Mouse (Mus musculus) left cerebral cortex, postnatal 4 days (tissue): Measurements from ENCODE around the gene Utp15. TPM values are rescaled to one million over a fixed set of nuclear protein-coding genes. Genes with fewer than 3 reads are reported as not detected.

Source experiments
- DNase-seq: peaks from one replicate; pipeline ENCODE4 v3.0.0-alpha.2; 2022
- intact Hi-C: fragments of 180-260 bp; cut with DNase I; formaldehyde crosslinking; loops from one replicate; pipeline ENCODE4 v1.15.1; 2025
- total RNA-seq, 2 experiments: library from RNA; stranded (reverse); gene quantifications; 2 replicates each; pipeline ENCODE4 v1.2.3; 2021

The Utp15 gene
- 10 to 100 TPM; 24.5 to 25.9 TPM for total RNA-seq

GRCm38 (mm10) chr13:98262636-98263457, at the start of gene Utp15, which contains the start of gene Ankra2:
Gene Utp15 (minus strand): TSS chr13:98263041.
Gene Ankra2 (plus strand): TSS chr13:98263074.
- intact Hi-C loops: no loop called here
- peak; percentile 98 for DNase-seq

- intact Hi-C loops: no loop called here
- DNase-seq: no peak
These were observed 48.8 kb upstream of the Utp15 start for GRCm38 (mm10) chr13:98311597-98311996.

DNA sequence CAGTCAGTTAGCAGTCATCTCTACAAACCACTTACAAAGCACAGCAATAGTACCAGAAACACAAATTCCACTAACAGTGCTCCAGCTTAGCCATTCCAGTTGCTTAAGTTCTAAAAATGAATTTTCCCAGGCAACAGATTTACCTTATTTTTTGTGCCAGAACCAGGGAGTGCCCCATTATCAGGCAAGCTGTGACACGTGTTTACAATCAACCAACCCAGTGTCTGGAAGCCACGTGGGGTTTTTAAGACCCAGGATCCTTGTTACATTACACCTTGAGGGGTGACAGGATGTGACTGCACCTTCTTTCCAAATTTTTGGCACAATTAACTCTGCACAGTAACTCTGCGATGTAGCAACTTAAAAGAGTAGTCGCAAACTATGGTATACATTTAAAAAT, 45.9 kb upstream of the Utp15 start:
- DNase-seq: no peak
- intact Hi-C loops: no loop called here

DNA sequence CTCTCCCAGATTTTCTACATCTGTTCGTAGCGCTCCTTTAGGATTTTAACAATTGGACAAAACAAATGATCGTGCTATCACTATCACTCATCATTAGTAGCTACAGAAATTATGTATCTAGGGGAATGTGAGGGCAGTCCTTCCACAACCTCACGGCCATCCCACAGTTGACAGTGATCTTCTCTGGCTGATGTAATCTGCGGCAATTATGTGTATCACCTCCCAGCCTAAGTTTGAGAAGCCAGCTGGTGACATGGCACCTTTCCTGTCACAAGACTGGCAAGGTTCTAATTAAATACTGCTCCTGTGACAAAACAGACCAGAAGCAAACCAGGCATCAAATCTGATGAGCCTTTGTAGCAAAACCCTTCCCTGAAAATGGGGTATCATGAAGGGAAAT, 45.2 kb upstream of the Utp15 start:
- DNase-seq: no peak
- intact Hi-C loops: no loop called here

- no peak for DNase-seq
- intact Hi-C loops: no loop called here
These were observed 44.1 kb upstream of the Utp15 start for GRCm38 (mm10) chr13:98306852-98307475.

DNA sequence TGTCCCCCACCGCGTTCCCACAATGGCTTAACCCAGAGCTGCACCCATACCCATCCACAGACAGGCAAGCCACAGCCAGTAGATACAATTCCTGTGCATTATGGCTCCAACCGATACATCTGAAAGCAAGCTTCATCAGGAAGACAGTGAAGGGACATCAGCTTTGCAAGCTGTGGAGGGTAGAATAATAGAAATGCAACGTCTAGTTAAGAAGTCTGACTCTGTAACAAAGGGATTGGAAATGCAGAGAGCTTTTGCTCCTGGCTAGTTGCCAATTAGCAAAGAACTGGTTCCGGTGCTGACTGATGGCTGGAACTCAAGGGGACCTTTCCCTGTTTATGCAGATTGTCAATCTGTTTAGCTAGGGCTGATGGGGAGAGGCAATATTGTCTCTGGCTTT, 43.6 kb upstream of the Utp15 start:
- DNase-seq: no peak
- intact Hi-C loops: no loop called here

DNA sequence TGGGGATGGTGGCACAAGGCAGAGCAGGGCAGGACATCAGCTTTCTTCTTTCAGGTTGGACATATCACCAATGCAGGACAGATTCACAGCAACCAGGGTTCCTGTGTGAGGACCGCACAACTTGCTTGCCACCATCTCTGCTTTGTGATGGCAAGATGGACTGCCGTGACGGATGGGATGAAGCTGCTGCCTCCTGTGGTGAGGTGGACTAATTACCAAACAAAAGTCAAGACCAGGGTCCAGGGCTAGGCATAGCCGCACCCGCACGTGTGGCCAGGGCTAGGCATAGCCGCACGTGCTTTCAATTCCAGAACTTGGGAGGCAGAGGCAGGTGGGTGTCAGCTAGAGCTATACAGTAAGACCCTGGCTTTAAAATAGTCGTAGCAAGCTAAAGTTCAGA, 42.4 kb upstream of the Utp15 start:
- intact Hi-C loops: no loop called here
- no peak for DNase-seq

GRCm38 (mm10) chr13:98298833-98299758, 36.3 kb upstream of the Utp15 start:
- intact Hi-C loops: no loop called here
- DNase-seq: peak; percentile 83

DNA sequence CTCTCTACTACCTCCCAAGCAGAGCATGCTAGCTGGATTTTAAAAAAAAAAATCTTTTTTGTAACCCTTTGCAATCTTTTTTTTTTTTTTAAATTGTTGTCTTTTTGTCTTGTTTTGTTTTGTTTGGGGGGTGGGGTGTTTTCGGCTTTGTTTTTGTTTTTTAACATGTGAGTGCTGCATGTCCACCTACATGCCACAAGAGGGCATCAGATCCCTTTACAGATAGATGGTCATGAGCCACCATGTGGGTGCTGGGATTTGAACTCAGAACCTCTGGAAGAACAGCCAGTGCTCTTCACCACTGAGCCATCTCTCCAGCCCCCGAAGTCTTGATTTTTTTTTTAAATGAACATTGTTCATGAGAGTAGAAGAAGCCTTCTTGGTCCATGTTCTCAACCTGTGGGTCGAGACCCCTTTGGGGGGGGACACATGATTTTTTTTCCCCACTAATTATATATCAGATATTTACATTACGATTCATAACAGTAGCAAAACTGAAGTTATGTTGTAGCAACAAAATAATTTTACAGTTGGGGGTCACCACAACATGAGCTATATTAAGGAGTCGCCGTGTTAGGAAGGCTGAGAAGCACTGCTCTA, 35.1 kb upstream of the Utp15 start:
- DNase-seq: no peak
- intact Hi-C loops: no loop called here

- no peak for DNase-seq
- intact Hi-C loops: no loop called here
These were observed 33.2 kb upstream of the Utp15 start for GRCm38 (mm10) chr13:98296072-98296471.

- DNase-seq: no peak
- intact Hi-C loops: no loop called here
These were observed 28.9 kb upstream of the Utp15 start for GRCm38 (mm10) chr13:98291712-98292111.

GRCm38 (mm10) chr13:98290719-98291118, 27.9 kb upstream of the Utp15 start:
- DNase-seq: no peak
- intact Hi-C loops: no loop called here

- intact Hi-C loops: no loop called here
- no peak for DNase-seq
These were observed 18.3 kb upstream of the Utp15 start for GRCm38 (mm10) chr13:98280990-98281650.

- intact Hi-C loops: no loop called here
- DNase-seq: no peak
These were observed 16.8 kb upstream of the Utp15 start, which contains the start of gene Gm21976 for GRCm38 (mm10) chr13:98279686-98280085. Gene Gm21976 (plus strand): TSS chr13:98279887.

- intact Hi-C loops: no loop called here
- DNase-seq: no peak
These were observed 14.7 kb upstream of the Utp15 start for GRCm38 (mm10) chr13:98277501-98277900.

DNA sequence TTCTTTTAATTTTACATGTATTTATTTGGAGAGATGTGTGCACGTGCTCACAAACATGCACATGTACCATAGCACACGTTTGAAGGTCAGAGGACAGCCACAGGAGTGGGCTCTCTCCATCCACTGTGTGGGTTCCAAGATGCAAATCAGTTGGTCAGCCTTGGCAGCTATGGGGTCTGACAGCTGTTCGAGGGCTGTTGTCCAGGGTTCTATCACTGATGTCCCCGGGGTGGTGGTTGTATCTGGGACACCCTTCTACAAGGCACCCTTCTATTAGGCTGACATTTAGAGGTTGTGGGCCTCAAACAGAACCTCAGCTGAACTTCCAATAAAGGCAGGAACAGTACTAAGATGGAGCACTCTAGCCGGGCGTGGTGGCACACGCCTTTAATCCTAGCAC, 13.4 kb upstream of the Utp15 start:
- intact Hi-C loops: no loop called here
- DNase-seq: no peak

DNA sequence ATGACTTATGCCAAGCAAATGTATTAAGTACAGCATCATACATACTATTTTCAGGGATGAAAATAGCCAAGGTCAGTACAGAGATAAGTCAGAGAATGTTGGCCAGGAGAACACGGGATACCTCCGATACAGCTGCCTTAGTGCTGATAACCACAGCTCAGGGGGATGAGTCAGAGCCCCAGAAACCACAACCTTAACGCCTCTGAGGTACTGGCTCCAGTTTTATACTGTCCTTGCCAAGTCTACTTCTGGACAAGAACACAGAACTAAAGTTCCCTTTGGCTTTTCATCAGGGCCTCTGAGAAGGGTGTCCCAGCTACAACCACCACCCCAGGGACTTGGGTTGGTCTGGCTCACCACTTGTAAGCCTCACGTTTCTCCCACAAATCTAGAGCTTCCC, 12.8 kb upstream of the Utp15 start:
- DNase-seq: no peak
- intact Hi-C loops: no loop called here

DNA sequence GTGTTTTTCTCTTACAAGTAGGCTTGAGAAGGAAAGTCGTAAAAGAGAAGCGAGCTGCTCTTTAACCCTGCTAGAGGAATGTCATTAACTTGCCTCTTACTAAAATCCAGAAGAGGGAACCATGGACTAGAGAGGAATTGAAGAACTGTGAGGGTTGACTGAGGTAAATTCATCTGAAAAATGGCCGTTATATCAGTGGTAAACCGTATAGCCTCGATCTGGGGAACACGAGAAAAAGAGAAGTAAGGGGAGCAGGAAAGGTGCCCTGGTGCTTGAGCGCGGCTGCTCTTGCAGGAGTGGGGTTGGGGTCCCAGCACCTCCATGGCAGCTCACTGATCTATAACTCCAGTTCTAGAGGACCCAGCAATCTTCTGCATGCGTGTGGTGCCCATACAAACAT, 11.2 kb upstream of the Utp15 start:
- intact Hi-C loops: no loop called here
- no peak for DNase-seq

DNA sequence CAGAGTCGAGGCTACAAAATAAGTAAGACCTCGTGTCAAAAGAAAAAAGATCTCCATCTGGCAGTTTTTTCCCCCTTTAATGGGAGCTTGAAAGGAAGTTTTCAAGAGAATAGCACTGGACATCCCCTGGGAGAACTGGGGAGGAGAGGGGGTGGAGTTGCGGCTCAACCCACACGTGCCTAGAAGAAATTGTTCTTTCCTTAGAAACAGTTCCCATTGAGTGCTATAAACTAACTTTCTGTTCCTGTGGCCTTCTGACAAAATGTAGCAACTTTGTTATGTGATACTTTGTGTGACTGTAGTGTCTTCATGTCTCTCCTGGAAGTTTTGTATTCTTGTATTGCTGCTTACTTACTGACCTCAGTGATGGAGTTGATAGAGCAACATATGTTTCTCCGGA, 1.3 kb upstream of the Utp15 start:
- no peak for DNase-seq
- intact Hi-C loops: no loop called here

GRCm38 (mm10) chr13:98263458-98263987, 682 bp upstream of the Utp15 start:
- intact Hi-C loops: no loop called here
- DNase-seq: no peak
